In the genomic region with DNA sequence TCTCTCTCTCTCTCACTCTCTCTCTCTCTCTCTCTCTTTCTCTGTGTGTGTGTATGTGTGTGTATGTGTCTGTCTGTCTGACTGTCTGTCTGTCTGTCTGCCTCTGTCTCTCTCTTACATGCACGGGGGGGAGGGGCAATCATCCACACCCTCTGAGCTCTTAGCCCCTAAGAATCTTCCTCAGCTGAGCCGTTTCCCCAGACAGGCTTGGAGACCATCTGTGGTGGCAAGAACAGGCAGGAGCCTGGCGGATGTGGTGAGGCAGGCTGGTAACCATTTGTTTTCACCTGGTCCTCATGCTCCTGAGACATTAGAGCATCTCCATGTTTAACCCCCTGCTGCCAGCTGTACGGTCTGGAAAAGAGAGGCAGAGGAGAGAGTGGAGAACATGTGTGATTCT, we compare ENCODE assay signal across 23 mouse cellular contexts. TPM values are rescaled to one million over a fixed set of nuclear protein-coding genes. Genes with fewer than 3 reads are reported as not detected.
DNase-seq lines count a peak whose midpoint lies in the region; ATAC-seq and TF ChIP-seq lines count a peak whose summit lies in the region.
"Had no signal": no experiment of that assay in that cellular context is flagged by ENCODE, and none has a peak within 500 bp of the region (broad histone marks: within the 10 kb centered on the region; RNA-seq: fewer than 3 reads in every experiment).

No protein-coding gene starts in this region.

- 53% methylated on average over 4 of the region's 4 CpGs for WGBS in liver, postnatal 0 days (ENCODE audit: insufficient replicate concordance)
- 21% methylated on average over 4 of the region's 4 CpGs for WGBS in thymus, adult 2 months
- 45% methylated on average over 4 of the region's 4 CpGs for WGBS in heart, embryonic 11.5 days (ENCODE audit: insufficient replicate concordance)

- H3K4me2 ChIP-seq in liver, postnatal 0 days (ENCODE audit: low read depth, low read length), result no peak overlapping the region
- H3K4me2 ChIP-seq in heart, embryonic 11.5 days, result no peak overlapping the region
- H3K4me2 ChIP-seq: embryonic facial prominence, embryonic 15.5 days; heart, embryonic 15.5 days; hindbrain, embryonic 14.5 days had no signal

- no peak for DNase-seq in liver, postnatal 0 days
- no peak for DNase-seq in liver
- peak; percentile 49 for DNase-seq in thymus, adult 2 months
- peak; percentile 57 for DNase-seq in thymus, postnatal 25 days
- no peak for DNase-seq in spleen, adult 18-20 months
- no peak for DNase-seq in kidney, postnatal 36 days
- DNase-seq: adrenal gland, adult 2 months; adrenal gland, postnatal 25 days; B cell, adult 2 months; cerebellum, adult 2 months; cerebellum, postnatal 10 days; gastrocnemius, postnatal 10 days; heart, adult 18-20 months; heart, postnatal 14 days had no signal

- no peaks in the 10 kb centered on the region for H3K4me1 ChIP-seq in liver, postnatal 0 days (ENCODE audit: insufficient read depth)
- peaks cover 22% of the 10 kb centered on the region for H3K4me1 ChIP-seq in thymus, adult 2 months (replicated peaks; ENCODE audit: control insufficient read depth, insufficient read depth, low read length)
- no peaks in the 10 kb centered on the region for H3K4me1 ChIP-seq in heart, embryonic 11.5 days (ENCODE audit: control insufficient read depth, insufficient read depth, low read length)
- H3K4me1 ChIP-seq: embryonic facial prominence, embryonic 15.5 days; forebrain, embryonic 10.5 days; heart, embryonic 10.5 days; heart, embryonic 15.5 days had no signal

- H3K27ac ChIP-seq in liver, postnatal 0 days (ENCODE audit: low read depth), result no peak overlapping the region
- peak overlapping the region; percentile 13; the same call in 1 of the 2 replicates for H3K27ac ChIP-seq in thymus, adult 2 months (ENCODE audit: control insufficient read depth, insufficient read depth, low read length)
- H3K27ac ChIP-seq in heart, embryonic 11.5 days (ENCODE audit: low read depth, low read length), result no peak overlapping the region
- H3K27ac ChIP-seq: embryonic facial prominence, embryonic 15.5 days; forebrain, embryonic 10.5 days; heart, embryonic 10.5 days; heart, embryonic 15.5 days; hindbrain, embryonic 14.5 days had no signal

- TF ChIP-seq EP300 in liver, postnatal 0 days (IDR thresholded peaks at IDR 0.05; ENCODE audit: low read depth), result no peak

- H3K27me3 ChIP-seq in liver, postnatal 0 days (ENCODE audit: insufficient read depth, low read length), result 0 out of 2 replicates have a peak, but pooled peaks cover 10% of the 10 kb centered on the region
- no peaks in the 10 kb centered on the region for H3K27me3 ChIP-seq in thymus, adult 2 months (ENCODE audit: control insufficient read depth, insufficient read depth, low read length)
- no peaks in the 10 kb centered on the region; the same call in 1 of the 2 replicates for H3K27me3 ChIP-seq in heart, embryonic 11.5 days (ENCODE audit: control insufficient read depth, insufficient read depth, low read length)
- H3K27me3 ChIP-seq: Patski had no signal

- no peaks in the 10 kb centered on the region for H3K36me3 ChIP-seq in liver, postnatal 0 days (replicated peaks; ENCODE audit: insufficient read depth, low read length)
- H3K36me3 ChIP-seq in thymus, adult 2 months (ENCODE audit: control insufficient read depth, insufficient read depth, low read length), result no peaks in the 10 kb centered on the region
- no peaks in the 10 kb centered on the region for H3K36me3 ChIP-seq in heart, embryonic 11.5 days (ENCODE audit: control insufficient read depth, insufficient read depth, low read length)
- H3K36me3 ChIP-seq: embryonic facial prominence, embryonic 15.5 days; forebrain, embryonic 10.5 days; heart, embryonic 10.5 days; heart, embryonic 15.5 days had no signal

- H3K9me3 ChIP-seq in liver, postnatal 0 days (ENCODE audit: low read length), result no peaks in the 10 kb centered on the region
- H3K9me3 ChIP-seq in heart, embryonic 11.5 days (replicated peaks; ENCODE audit: control insufficient read depth, low read length), result no peaks in the 10 kb centered on the region
- H3K9me3 ChIP-seq: embryonic facial prominence, embryonic 15.5 days; forebrain, embryonic 10.5 days; heart, embryonic 10.5 days; heart, embryonic 15.5 days had no signal

- no peak overlapping the region for H3K4me3 ChIP-seq in liver, postnatal 0 days (ENCODE audit: low read depth, low read length)
- no peak overlapping the region for H3K4me3 ChIP-seq in thymus, adult 2 months (ENCODE audit: control insufficient read depth, insufficient read depth, low read length)
- H3K4me3 ChIP-seq in heart, embryonic 11.5 days (ENCODE audit: low read depth, low read length), result no peak overlapping the region
- H3K4me3 ChIP-seq: embryonic facial prominence, embryonic 15.5 days; erythroblast, embryonic 14.5 days; forebrain, embryonic 10.5 days; heart, embryonic 10.5 days; heart, embryonic 15.5 days had no signal

- H3K9ac ChIP-seq in liver, postnatal 0 days (replicated peaks), result no peak overlapping the region
- no peak overlapping the region for H3K9ac ChIP-seq in heart, embryonic 11.5 days (ENCODE audit: low read depth, low read length)
- H3K9ac ChIP-seq: embryonic facial prominence, embryonic 15.5 days; heart, embryonic 15.5 days; hindbrain, embryonic 14.5 days had no signal

- 0 out of 2 replicates have a peak, but pooled peaks have one; percentile 18 for TF ChIP-seq POLR2A in thymus, adult 2 months (IDR thresholded peaks at IDR 0.05; ENCODE audit: control insufficient read depth, extremely low read depth, insufficient read depth, low read length, poor library complexity)

- ATAC-seq in liver, postnatal 0 days, result peak; percentile 19; the same call in 1 of the 2 replicates
- no peak for ATAC-seq in heart, embryonic 11.5 days (replicated peaks; ENCODE audit: insufficient number of reproducible peaks, low FRiP score, low TSS enrichment)
- ATAC-seq: forebrain, embryonic 14.5 days; Patski had no signal

- TF ChIP-seq CTCF in liver, postnatal 0 days (IDR thresholded peaks at IDR 0.05; ENCODE audit: low read depth), result no peak
- TF ChIP-seq CTCF in thymus, adult 2 months (IDR thresholded peaks at IDR 0.05; ENCODE audit: borderline replicate concordance, control insufficient read depth, extremely low read depth, insufficient read depth, low read length, poor library complexity), result no peak

RNA-seq across cellular contexts. Expression of a gene that starts 18.2 kb away (rescaled TPM):
- polyA plus RNA-seq in liver, postnatal 0 days (2015; fragmentation: Nextera tagmentation; extraction: Ambion mirVana), result 1.7 and 2.8 TPM in 2 replicates
- polyA plus RNA-seq in thymus, adult 2 months (2012; rRNA removed), result 2.5 and 4.7 TPM in 2 replicates
- 0.49 and 0.68 TPM in 2 replicates for polyA plus RNA-seq in heart, embryonic 11.5 days (2014; fragmentation: Nextera tagmentation; extraction: Ambion mirVana)
- polyA plus RNA-seq: adrenal gland, adult 2 months had no signal

RNA-seq across cellular contexts. Expression of a gene that starts 33.7 kb away (rescaled TPM):
- 3.6 and 3.8 TPM in 2 replicates for polyA plus RNA-seq in liver, postnatal 0 days (2015; fragmentation: Nextera tagmentation; extraction: Ambion mirVana)
- polyA plus RNA-seq in thymus, adult 2 months (2012; rRNA removed), result 35.9 and 39.6 TPM in 2 replicates
- 7.2 and 9.6 TPM in 2 replicates for polyA plus RNA-seq in heart, embryonic 11.5 days (2014; fragmentation: Nextera tagmentation; extraction: Ambion mirVana)

Comparison
In these comparisons a context has a peak if more than half of its experiments do, and no peak if none do; other contexts are left out.
1. DNase-seq: peak in thymus, adult 2 months (single experiment) and thymus, postnatal 25 days (single experiment); none in liver, postnatal 0 days (single experiment), liver (single experiment), spleen, adult 18-20 months (0 of 2) and kidney, postnatal 36 days (0 of 2).